Mouse (Mus musculus): ENCODE data around the gene Mettl23. TPM values are rescaled to one million over a fixed set of nuclear protein-coding genes. Genes with fewer than 3 reads are reported as not detected.

Gene Mettl23
- polyA plus RNA-seq, 1 experiment from 2014 or later: 58.9 TPM

DNA sequence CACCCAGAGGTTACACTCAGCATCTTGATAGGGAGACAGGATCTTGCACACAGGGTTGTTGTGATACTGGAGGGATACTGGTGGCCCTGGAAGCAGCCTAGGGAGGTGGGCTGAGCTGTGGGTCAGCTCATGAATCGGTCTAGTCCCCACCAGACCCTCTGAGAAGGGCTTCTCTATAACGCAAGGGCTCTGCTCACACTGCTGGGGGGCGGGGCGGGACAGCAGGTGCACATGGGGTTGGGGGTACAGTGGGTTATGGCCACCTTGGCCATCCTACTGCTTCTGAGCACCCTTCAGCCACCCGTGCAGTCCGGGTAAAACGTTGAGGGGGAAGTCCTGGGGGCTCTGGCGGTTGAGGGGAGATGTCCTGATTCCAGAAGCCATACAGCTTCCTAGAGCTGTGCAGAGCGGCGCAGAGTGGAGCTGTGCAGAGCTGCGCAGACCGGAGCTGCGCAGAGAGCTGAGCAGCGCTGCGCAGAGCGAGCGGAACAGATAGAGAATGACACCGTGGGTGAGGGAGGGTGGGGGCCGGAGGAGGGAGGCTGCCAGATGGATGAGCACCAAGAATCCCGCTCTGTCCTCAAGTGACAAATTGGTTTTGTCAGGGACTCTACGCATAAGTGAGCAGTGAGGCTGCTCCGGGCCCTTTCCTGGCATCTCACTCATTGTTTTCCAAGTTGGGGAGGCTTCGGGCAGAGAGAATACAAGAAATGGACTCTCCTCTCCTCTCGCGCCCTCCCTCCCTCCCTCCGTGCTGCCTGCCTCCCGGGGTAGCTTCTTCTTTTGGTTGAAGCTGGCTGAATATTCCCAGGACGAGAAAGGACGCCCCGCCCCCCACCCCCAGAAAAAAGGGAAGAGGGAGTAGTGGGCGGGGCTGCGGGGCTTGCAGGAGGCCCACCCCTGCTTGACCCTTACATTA, 31.8 kb upstream of the Mettl23 start:
- peak overlapping the region; percentile 76 for H3K27ac ChIP-seq
- peak overlapping the region; percentile 61 for H3K4me3 ChIP-seq
- peaks cover 66% of the 10 kb centered on the region for H3K4me1 ChIP-seq
- WGBS: 9% methylated on average over 31 of the region's 32 CpGs
- peaks cover 12% of the 10 kb centered on the region for H3K27me3 ChIP-seq (ENCODE audit: insufficient read depth, poor library complexity, severe bottlenecking)
- peaks cover 7% of the 10 kb centered on the region; the same call in 1 of the 2 replicates for H3K36me3 ChIP-seq
- no peak for DNase-seq (ENCODE audit: low spot score)
- H3K9me3 ChIP-seq: no peaks in the 10 kb centered on the region

DNA sequence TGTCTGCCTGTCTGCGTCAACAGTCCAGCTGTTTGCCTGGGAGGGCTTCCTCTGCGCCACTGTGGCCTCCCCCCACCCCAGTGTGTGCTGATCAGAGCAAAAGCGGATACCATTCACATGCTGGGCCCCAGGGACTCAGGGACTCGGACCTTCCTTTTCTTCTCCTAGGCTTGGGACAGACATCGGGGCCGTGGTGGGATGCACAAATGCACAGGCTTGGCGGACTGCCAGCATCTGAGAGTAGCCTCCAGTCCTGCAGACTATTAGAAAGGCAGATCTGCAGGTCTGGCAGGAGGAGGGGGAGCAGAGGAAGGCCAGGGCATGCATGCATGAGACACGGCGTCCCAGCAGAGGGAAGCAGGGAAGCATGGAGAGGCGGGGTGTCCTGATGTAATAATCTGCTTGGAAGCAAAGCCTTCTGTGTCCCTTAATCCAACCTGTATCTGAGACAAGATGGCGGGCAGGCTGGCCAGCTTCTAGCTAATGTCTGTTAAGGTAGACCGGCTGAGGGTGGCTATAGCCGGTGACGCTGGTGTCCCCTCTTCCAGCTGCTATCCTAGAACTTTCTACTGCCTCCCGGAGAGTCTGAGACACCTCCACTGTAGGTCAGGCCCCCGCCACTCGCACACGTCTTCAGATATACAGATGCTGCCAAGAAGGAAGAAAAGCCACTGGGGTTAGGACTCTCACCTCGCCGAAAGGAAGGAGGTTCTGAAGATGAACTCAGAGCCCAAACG, 30.1 kb upstream of the Mettl23 start:
- 45% methylated on average over 21 of the region's 21 CpGs for WGBS
- Histone ChIP-seq H3K4me3 (peak overlapping the region; percentile 29; the same call in 1 of the 2 replicates), H3K36me3 (peaks cover 7% of the 10 kb centered on the region; the same call in 1 of the 2 replicates), H3K4me1 (peaks cover 75% of the 10 kb centered on the region), H3K9me3 (no peaks in the 10 kb centered on the region), H3K27ac (peak overlapping the region; percentile 81), H3K27me3 (ENCODE audit: insufficient read depth, poor library complexity, severe bottlenecking) (peaks cover 12% of the 10 kb centered on the region)
- DNase-seq (ENCODE audit: low spot score): no peak

DNA sequence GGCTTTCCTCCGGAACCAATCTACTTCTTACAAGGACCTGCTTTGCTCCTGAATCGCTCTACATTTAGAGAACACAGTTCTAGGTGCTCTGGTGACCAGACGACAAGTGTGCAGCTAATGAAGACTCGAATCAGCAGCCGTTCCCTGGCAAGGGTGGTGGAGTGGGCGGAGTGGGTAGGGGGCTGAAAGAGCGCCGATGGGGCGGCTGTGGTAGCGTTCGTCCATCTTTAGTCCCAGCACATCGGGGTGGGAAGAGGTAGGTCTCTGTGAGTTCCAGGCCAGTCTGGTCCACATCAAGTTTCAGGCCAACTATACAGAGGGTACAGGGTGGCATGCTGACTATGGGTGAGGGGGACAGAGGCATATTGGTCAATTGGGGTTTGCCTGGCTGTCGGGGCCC, 29.5 kb upstream of the Mettl23 start:
- peaks cover 7% of the 10 kb centered on the region; the same call in 1 of the 2 replicates for H3K36me3 ChIP-seq
- H3K4me3 ChIP-seq: no peak overlapping the region
- peaks cover 73% of the 10 kb centered on the region for H3K4me1 ChIP-seq
- 75% methylated on average over 13 of the region's 13 CpGs for WGBS
- no peak for DNase-seq (ENCODE audit: low spot score)
- H3K27ac ChIP-seq: peak overlapping the region; percentile 81
- H3K27me3 ChIP-seq (ENCODE audit: insufficient read depth, poor library complexity, severe bottlenecking): peaks cover 12% of the 10 kb centered on the region
- H3K9me3 ChIP-seq: no peaks in the 10 kb centered on the region

DNA sequence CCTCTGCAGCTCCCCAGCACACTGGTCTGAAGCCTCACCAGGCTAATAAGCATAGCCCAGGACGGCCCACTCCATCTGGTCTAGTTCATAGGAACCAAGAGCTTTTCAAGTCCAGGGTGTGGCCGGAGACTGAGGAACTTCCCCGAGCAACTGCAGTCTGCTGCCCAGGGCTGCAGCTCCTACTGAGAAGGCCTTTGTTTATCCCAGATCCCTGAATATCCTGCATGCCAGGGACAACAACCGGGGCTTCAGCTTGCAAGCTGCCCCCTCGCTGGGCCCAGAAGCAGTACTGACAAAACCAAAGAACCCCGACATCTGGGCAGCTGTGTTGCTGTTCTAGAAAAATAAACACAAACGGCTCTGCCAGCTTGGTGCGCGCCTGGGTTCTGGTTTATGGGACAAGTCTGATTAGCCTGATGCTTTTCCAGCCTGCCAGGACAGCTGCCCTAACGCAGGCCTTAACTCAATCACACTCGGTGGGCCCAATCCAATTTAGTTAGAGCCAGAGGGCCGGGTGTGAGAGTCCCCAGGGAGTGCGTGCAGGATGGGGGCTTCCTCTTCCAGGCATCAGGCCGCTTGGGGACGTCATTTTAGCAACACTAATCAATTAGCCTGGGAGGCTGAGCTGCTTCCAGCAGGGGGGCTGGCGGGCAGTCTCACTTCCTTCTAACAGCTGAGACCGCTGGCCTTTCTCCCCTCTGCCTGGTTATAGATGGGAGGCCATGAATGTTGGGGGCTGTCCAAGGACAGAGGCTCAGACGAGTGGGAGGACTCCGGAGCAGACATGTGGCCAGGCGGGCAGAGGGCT, 28.8 kb upstream of the Mettl23 start:
- DNase-seq (ENCODE audit: low spot score): no peak
- WGBS: 16% methylated on average over 20 of the region's 20 CpGs
- H3K9me3 ChIP-seq: no peaks in the 10 kb centered on the region
- H3K4me3 ChIP-seq: peak overlapping the region; percentile 33; the same call in 1 of the 2 replicates
- H3K36me3 ChIP-seq: peaks cover 7% of the 10 kb centered on the region; the same call in 1 of the 2 replicates
- H3K4me1 ChIP-seq: peaks cover 75% of the 10 kb centered on the region
- peaks cover 12% of the 10 kb centered on the region for H3K27me3 ChIP-seq (ENCODE audit: insufficient read depth, poor library complexity, severe bottlenecking)
- peak overlapping the region; percentile 81 for H3K27ac ChIP-seq

DNA sequence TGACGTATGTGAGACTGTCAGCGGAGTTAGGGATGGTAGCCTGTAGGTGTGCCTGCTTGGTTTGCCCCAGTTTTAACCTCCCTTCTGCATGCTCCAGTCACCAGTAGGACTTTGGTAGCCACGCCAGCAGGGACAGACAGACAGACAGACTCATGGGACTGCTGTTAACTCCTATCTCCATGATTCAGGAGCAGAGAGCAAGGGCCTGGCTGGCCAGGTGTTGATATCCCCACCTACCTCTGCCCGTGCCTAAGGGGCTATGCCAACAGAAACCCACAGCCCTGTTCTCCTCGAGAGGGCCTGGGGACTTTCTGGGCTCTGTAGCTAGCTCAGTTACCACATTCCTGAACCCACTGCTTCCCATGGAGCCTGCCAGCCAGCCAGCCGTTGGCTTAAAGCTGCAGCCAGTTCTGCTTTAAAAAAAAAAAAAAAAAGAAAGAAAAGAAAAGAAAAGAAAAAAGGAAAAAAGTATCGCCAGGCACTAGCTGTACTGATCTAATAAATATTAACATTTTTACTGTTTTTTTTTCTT, 28.1 kb upstream of the Mettl23 start:
- DNase-seq (ENCODE audit: low spot score): no peak
- Histone ChIP-seq H3K4me1 (peaks cover 81% of the 10 kb centered on the region), H3K27ac (peak overlapping the region; percentile 81), H3K36me3 (0 out of 2 replicates have a peak, but pooled peaks cover 4% of the 10 kb centered on the region), H3K9me3 (no peaks in the 10 kb centered on the region), H3K4me3 (peak overlapping the region; percentile 33; the same call in 1 of the 2 replicates), H3K27me3 (ENCODE audit: insufficient read depth, poor library complexity, severe bottlenecking) (peaks cover 12% of the 10 kb centered on the region)
- 22% methylated on average over 7 of the region's 7 CpGs for whole genome bisulfite sequencing

DNA sequence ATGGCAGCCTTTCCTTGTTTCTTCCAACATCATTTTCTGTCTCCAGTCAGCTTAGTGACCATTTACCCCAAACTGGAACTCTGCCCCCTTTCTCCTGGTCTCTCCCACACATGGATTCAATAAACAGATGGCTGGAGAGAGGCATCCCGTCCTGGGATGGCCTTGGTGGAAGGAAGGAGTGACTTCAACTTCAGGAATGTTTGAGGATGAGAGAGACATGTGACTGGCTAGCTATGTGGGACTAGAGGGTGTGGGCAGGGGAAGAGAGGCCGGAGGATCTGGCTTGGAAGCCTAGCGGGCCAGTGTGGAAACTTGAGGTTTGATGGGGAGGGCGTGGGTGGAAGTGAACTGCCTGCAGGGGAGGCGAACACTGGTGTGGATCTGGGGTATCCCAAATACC, 26.3 kb upstream of the Mettl23 start:
- no peaks in the 10 kb centered on the region for H3K9me3 ChIP-seq
- no peaks in the 10 kb centered on the region for H3K27me3 ChIP-seq (ENCODE audit: insufficient read depth, poor library complexity, severe bottlenecking)
- H3K36me3 ChIP-seq: no peaks in the 10 kb centered on the region
- H3K4me1 ChIP-seq: peaks cover 89% of the 10 kb centered on the region
- DNase-seq (ENCODE audit: low spot score): no peak
- 0 out of 2 replicates have a peak overlapping the region, but pooled peaks have one; percentile 37 for H3K27ac ChIP-seq
- H3K4me3 ChIP-seq: no peak overlapping the region
- 55% methylated on average over 5 of the region's 5 CpGs for WGBS

DNA sequence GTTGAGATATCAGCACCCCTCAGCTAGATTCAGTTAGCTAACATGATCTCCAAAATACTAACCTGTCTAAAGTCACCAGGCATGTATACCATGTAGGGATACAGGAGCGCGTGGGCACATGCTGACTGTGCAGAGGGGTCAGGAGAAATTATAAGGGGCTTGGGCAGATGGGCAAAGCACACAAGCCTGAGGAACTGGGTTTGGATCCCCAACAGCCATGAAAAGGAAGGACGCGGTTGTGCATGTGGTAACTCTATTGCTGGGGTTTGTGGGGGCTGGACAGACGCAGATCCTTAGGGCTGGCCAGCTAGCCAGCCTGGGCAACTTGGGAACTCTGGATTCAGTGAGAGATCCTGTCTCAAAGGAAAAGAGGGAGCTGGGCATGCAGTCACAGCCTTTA, 25.5 kb upstream of the Mettl23 start:
- Histone ChIP-seq H3K9me3 (no peaks in the 10 kb centered on the region), H3K36me3 (no peaks in the 10 kb centered on the region), H3K27me3 (ENCODE audit: insufficient read depth, poor library complexity, severe bottlenecking) (no peaks in the 10 kb centered on the region), H3K4me3 (no peak overlapping the region), H3K27ac (no peak overlapping the region), H3K4me1 (peaks cover 90% of the 10 kb centered on the region)
- no peak for DNase-seq (ENCODE audit: low spot score)
- WGBS: 92% methylated on average over 5 of the region's 5 CpGs

DNA sequence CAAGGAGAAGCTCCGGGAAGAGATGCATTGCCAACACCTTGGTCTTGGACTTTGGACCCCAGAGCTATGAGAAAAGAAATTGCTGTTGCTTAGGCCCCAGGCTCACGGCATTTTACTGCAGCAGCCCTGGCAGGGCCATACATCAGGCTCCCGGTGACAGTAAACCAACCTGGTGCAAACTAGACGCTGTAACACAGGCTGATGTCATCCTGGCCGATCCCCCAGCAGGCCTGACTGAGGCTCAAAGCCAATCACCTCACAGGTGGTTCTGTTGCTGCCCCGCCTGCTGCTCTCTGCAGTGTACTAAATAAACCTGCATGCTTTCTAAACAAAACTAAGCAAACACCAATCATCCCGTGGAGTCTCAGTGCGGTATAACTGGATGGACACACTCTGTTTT, 24.4 kb upstream of the Mettl23 start:
- Histone ChIP-seq H3K36me3 (peaks cover under 1% of the 10 kb centered on the region; the same call in 1 of the 2 replicates), H3K27ac (no peak overlapping the region; the same call in 1 of the 2 replicates), H3K4me1 (peaks cover 80% of the 10 kb centered on the region), H3K27me3 (ENCODE audit: insufficient read depth, poor library complexity, severe bottlenecking) (no peaks in the 10 kb centered on the region), H3K9me3 (no peaks in the 10 kb centered on the region), H3K4me3 (no peak overlapping the region)
- 64% methylated on average over 8 of the region's 8 CpGs for WGBS
- no peak for DNase-seq (ENCODE audit: low spot score)

DNA sequence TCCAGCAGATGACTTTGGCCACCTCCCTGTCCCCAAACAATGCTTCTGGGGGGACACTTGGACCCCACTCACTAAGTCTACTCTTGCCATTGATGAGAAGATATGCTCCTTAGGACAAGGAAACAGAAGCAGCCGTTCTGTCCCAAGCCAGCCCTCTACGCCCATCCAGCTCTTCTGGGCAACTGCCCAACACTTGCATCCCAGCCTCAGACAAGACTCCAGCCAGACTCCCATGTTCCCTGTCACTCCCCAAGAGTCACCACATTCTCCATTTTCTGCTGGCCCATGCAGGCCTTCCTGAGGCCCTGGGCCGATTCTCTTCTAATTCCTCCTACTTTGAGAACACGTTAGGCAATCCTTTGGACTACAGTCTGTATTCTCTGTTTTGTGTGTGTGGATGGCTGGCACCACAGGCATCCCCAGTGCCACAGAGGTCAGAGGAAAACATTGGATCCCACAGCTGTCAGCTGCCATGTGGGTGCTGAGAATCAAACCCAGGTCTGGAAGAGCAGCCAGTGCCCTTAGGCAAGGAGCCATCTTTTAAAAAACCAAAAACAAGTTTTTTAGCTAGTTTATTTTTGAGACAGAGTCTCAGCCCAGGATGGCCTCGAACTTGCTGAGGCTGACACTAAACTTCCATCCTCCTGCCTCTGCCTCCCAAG, 23.0 kb upstream of the Mettl23 start:
- no peak overlapping the region for H3K4me3 ChIP-seq
- H3K27me3 ChIP-seq (ENCODE audit: insufficient read depth, poor library complexity, severe bottlenecking): no peaks in the 10 kb centered on the region
- peaks cover 2% of the 10 kb centered on the region; the same call in 1 of the 2 replicates for H3K36me3 ChIP-seq
- H3K4me1 ChIP-seq: peaks cover 69% of the 10 kb centered on the region
- WGBS: 85% methylated on average over 5 of the region's 5 CpGs
- DNase-seq (ENCODE audit: low spot score): no peak
- no peaks in the 10 kb centered on the region for H3K9me3 ChIP-seq
- peak overlapping the region; percentile 83 for H3K27ac ChIP-seq

DNA sequence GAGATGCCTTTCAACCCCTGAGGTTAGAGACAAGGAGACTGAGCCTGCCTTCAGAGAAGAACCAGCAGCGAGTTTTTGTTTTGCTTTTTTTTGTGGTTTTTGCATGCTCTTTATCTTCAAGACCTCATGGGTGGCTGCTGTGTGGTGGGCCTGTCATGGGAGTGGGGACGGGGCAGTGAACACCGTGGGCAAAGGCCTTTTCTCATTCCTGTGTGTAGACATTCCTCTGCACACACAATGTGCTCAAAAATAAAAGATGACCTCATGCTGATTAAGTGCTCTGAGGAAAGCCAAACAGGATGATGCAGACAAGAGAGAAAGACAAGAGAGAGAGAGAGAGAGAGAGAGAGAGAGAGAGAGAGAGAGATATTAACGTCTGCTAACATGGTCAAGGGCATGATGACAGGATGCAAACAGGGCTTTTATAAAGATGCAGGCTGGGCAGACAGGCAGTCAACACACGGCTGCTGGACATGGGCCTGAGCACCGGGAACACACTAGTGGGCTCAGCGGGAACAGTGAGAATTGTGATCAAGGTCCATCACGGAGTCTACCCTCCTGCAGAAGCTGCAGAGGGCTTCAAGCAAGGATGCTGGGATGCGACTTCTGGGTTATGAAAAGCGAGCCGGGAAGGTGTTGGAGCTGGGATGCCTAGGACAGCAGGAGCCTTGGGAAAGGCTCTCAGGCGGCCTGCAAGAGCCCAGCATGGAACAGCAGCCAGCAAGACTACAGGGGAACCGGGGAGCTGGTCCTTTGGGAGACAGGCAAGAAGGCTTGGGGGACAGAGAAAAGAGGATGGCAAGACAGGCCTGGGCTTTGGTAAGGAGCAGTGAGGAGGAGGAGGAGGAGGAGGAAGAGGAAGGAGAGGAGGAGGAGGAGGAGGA, 21.8 kb upstream of the Mettl23 start:
- H3K27me3 ChIP-seq (ENCODE audit: insufficient read depth, poor library complexity, severe bottlenecking): peaks cover 7% of the 10 kb centered on the region; the same call in 1 of the 2 replicates
- DNase-seq (ENCODE audit: low spot score): no peak
- H3K9me3 ChIP-seq: no peaks in the 10 kb centered on the region
- H3K27ac ChIP-seq: peak overlapping the region; percentile 83
- H3K36me3 ChIP-seq: peaks cover 2% of the 10 kb centered on the region; the same call in 1 of the 2 replicates
- peak overlapping the region; percentile 27; the same call in 1 of the 2 replicates for H3K4me3 ChIP-seq
- H3K4me1 ChIP-seq: peaks cover 70% of the 10 kb centered on the region
- WGBS: 40% methylated on average over 13 of the region's 13 CpGs

DNA sequence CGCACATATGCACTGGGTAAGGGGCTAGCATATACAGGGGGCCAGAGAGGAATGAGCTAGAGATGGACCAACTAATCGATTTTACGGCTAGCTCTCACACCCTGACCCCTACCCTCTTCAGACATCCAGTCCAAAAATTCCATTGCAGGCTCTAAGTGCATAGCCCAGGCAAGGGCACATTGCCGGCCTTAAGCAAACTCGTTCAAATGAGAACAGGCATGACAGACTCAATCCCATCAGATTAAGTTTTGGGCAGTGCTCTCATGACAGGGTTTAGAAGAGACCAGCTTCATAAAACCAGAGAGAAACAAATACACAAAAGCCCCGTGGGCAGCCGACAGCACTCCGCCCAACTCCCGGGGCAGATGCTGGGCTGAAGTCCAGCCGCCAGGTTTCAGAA, 20.9 kb upstream of the Mettl23 start:
- 79% methylated on average over 10 of the region's 10 CpGs for WGBS
- DNase-seq (ENCODE audit: low spot score): no peak
- Histone ChIP-seq H3K4me1 (peaks cover 71% of the 10 kb centered on the region), H3K27ac (peak overlapping the region; percentile 83; the same call in 1 of the 2 replicates), H3K4me3 (no peak overlapping the region), H3K9me3 (no peaks in the 10 kb centered on the region), H3K27me3 (ENCODE audit: insufficient read depth, poor library complexity, severe bottlenecking) (peaks cover 7% of the 10 kb centered on the region; the same call in 1 of the 2 replicates), H3K36me3 (peaks cover 2% of the 10 kb centered on the region; the same call in 1 of the 2 replicates)
